Mouse (Mus musculus) ES-E14 (cell line): ENCODE results near the gene Dnaaf1. TPM values are rescaled to one million over a fixed set of nuclear protein-coding genes. Genes with fewer than 3 reads are reported as not detected.

Source experiments
- DNase-seq: peaks from one replicate; pipeline ENCODE4 v3.0.0-alpha.2; 2013; ENCODE audit warnings: low read depth, low spot score
- H3K27ac ChIP-seq: 2 replicates; pipeline ENCODE4 v1.5.1; 2012; ENCODE audit warnings: low read depth, mild to moderate bottlenecking, low read length, moderate library complexity, mixed read lengths; ENCODE audit not compliant: poor library complexity, insufficient read depth, severe bottlenecking
- H3K36me3 ChIP-seq: 2 replicates; pipeline ENCODE4 v1.6.1; 2012; ENCODE audit warnings: mild to moderate bottlenecking, low read length, moderate library complexity, mixed read lengths; ENCODE audit not compliant: control insufficient read depth, poor library complexity, insufficient read depth, severe bottlenecking
- H3K4me1 ChIP-seq, 2 experiments: fragments of 150-350 bp in 1 of 2; sonication (generic) in 1 of 2; 2 replicates each; pipeline ENCODE4 v1.6.1; 2012; ENCODE audit warnings: low read length in 2 of 2, mild to moderate bottlenecking in 1 of 2, mixed read lengths in 1 of 2; ENCODE audit not compliant: control insufficient read depth in 2 of 2, insufficient read depth in 2 of 2, poor library complexity in 1 of 2
- H3K4me3 ChIP-seq, 2 experiments: fragments of 150-350 bp in 1 of 2; sonication (generic) in 1 of 2; 2 replicates each; pipeline ENCODE4 v1.5.1; 2012; ENCODE audit warnings: low read length in 2 of 2, low read depth in 1 of 2, mild to moderate bottlenecking in 1 of 2, mixed read lengths in 1 of 2; ENCODE audit not compliant: insufficient read depth in 1 of 2, poor library complexity in 1 of 2, severe bottlenecking in 1 of 2
- H3K9ac ChIP-seq: 2 replicates; pipeline ENCODE4 v1.6.1; 2012; ENCODE audit warnings: low read depth, mild to moderate bottlenecking, low read length, mixed read lengths; ENCODE audit not compliant: poor library complexity, insufficient read depth, severe bottlenecking
- H3K9me3 ChIP-seq: fragments of 150-350 bp; sonication (generic); 2 replicates; pipeline ENCODE4 v1.6.1; 2012; ENCODE audit warnings: low read depth, mild to moderate bottlenecking, low read length; ENCODE audit not compliant: control insufficient read depth, insufficient read depth
- CHD2 ChIP-seq: IDR thresholded peaks from 2 replicates; pipeline ENCODE4 v1.6.1; 2014; ENCODE audit warnings: mild to moderate bottlenecking, low read depth, low read length, inconsistent platforms
- HCFC1 ChIP-seq: IDR thresholded peaks from 2 replicates; pipeline ENCODE4 v1.6.1; 2012; ENCODE audit warnings: low read length, inconsistent platforms, borderline replicate concordance; ENCODE audit not compliant: insufficient read depth
- MAFK ChIP-seq: IDR thresholded peaks from 2 replicates; pipeline ENCODE4 v1.6.1; 2014; ENCODE audit warnings: mild to moderate bottlenecking, low read depth, low read length, inconsistent platforms; ENCODE audit not compliant: insufficient read depth
- ZC3H11A ChIP-seq: IDR thresholded peaks from 2 replicates; pipeline ENCODE4 v1.6.1; 2012; ENCODE audit warnings: low read depth, mild to moderate bottlenecking, inconsistent platforms, low read length, borderline replicate concordance
- ZNF384 ChIP-seq: IDR thresholded peaks from 2 replicates; pipeline ENCODE4 v1.6.1; 2012; ENCODE audit warnings: low read depth, low read length, inconsistent platforms
- in situ Hi-C, 2 experiments: fragments of 600-800 bp; cut with MboI; formaldehyde crosslinking; loops; one replicate each; pipeline ENCODE4 v1.15.1; 2025; ENCODE audit warnings: low sequenced_read_pairs in 2 of 2, inconsistent platforms in 1 of 2; ENCODE audit not compliant: unreplicated experiment in 2 of 2
- total RNA-seq: library from RNA; depleted of rRNA; stranded (reverse); fragments of 300-350 nt; gene quantifications from 2 replicates; pipeline ENCODE4 v1.2.3, GENCODE M21; 2012

Dnaaf1 gene
- total RNA-seq, 1 experiment, result 1.0 TPM

DNA sequence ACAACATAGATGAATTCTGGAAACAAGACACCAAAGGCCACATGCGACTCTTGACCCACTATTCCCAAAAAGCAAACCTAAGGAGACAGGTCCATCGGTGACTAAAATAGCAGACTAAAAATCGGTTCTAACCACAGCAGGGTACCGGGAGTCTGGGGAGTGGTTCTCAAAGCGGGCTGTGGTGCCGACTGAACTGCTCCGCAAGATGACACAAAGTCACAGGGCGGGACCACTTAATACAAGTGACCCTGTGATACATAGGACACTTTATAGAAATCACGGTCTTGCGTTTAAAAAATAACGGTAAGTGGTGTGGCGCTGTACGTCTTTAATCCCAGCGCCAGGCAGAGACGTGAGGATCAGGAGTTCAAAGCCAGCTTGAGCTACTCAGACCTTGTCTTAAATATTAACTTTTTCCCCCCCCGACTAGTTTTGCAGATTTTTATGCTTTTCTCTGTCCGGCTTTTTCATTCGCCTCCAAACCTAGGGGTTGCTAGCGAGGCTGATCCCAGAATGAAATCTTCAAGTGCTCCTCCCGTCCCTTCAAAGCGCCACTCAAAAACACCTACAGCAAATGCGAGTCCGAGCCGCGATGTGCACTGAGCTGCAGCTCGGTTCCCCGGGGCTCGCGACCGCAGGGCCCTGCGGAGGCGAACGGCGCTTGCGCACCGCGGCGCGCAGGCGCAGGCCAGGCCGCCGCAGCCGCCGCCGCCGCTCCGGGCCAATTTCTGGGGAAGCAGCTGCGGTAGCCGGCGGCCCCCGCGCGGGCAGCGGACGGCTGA is 17.0 kb upstream of the Dnaaf1 start:
- Histone ChIP-seq H3K9ac (peak overlapping the region; percentile 99), H3K9me3 (no peaks in the 10 kb centered on the region), H3K36me3 (peaks cover 8% of the 10 kb centered on the region; the same call in 1 of the 2 replicates), H3K27ac (peak overlapping the region; percentile 80), H3K4me1 (peaks cover 0 to 9% of the 10 kb centered on the region in 2 experiments; a peak in 2 of 4 replicates), H3K4me3 (peak overlapping the region; percentile 87 to 95)
- no peak for DNase-seq
- TF ChIP-seq MAFK (no peak), ZNF384 (no peak), HCFC1 (no peak)
- in situ Hi-C loops, result no loop called here

DNA sequence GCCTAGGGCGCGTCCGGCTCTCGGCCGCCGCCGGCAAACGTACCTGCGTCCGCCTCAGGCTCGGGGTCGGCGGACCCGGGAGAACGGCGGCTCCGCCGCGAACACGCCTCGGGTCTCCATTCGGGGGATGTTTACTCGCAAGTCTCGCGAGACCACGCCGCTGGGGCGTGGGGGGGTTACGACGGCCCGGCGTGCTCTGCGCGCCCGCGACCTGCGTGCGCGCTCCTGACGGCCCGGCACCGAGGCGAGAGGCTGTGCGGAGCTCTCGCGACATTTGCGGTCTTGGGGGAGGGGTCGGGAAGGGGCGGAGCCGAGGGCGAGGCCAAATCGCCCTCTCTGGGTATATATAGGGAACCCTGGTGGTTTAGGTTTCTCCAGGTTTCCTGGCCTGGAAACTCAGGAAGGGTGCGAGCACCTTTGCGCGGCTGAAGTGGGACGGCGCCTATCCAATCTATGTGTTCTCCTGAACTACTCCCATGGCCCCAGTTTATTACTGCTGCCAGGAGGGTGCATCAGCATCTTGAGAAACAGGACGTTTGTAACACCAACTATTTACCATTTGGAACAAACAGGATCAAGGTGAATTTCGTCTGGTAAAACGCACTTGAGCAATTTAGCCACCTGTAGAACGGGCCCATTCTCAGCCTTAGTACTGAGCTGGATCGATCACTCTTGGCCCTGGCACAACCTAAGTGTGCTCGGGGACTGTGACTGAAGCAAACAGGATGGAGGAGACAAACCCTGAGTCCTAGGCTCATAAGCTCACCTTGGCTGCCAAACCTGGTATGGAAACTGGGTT is 16.2 kb upstream of the Dnaaf1 start, which contains the start of gene Mbtps1:
Gene Mbtps1 (minus strand): TSS at position 133 of the 799 bp plus-strand sequence.
- Histone ChIP-seq H3K9ac (peak within 1 kb of the TSS; percentile 99), H3K4me3 (peak within 1 kb of the TSS; percentile 87 to 95), H3K36me3 (peaks cover 10% of the 10 kb centered on the region; the same call in 1 of the 2 replicates), H3K9me3 (no peaks in the 10 kb centered on the region), H3K4me1 (peaks cover 0 to 8% of the 10 kb centered on the region in 2 experiments; a peak in 1 of 4 replicates), H3K27ac (peak within 1 kb of the TSS; percentile 80)
- TF ChIP-seq MAFK (no peak), CHD2 (peak; percentile 97), HCFC1 (no peak; the same call in 1 of the 2 replicates)
- peak; percentile 93 for DNase-seq
- in situ Hi-C loops, result no loop called here

DNA sequence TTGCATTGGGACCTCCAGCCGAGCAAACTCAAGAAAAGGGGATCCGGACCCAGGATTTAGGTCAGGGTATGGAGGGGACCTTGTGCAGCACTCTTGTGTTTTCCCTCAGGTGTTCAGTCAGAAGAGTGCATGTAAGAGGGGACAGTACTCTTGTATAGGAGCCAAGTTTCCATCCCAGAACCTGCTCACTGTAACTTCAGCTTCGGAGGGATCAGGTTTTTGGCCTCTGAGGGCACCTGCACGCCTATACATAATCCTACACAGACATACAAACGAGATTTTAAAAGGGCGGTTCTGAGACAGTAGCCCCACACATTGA is 15.7 kb upstream of the Dnaaf1 start:
- H3K27ac ChIP-seq, result no peak overlapping the region
- peaks cover 0 to 8% of the 10 kb centered on the region in 2 experiments; a peak in 1 of 4 replicates for H3K4me1 ChIP-seq
- TF ChIP-seq ZNF384, result no peak
- no peak for TF ChIP-seq HCFC1
- no peak for TF ChIP-seq CHD2
- no peak for TF ChIP-seq ZC3H11A
- no peak for TF ChIP-seq MAFK
- peak overlapping the region in 1 of 2 experiments; percentile 34; a peak in 1 of 4 replicates for H3K4me3 ChIP-seq
- peaks cover 15% of the 10 kb centered on the region; the same call in 1 of the 2 replicates for H3K36me3 ChIP-seq
- H3K9ac ChIP-seq, result peak overlapping the region; percentile 67
- H3K9me3 ChIP-seq, result no peaks in the 10 kb centered on the region
- in situ Hi-C loops, result no loop called here
- DNase-seq, result no peak

DNA sequence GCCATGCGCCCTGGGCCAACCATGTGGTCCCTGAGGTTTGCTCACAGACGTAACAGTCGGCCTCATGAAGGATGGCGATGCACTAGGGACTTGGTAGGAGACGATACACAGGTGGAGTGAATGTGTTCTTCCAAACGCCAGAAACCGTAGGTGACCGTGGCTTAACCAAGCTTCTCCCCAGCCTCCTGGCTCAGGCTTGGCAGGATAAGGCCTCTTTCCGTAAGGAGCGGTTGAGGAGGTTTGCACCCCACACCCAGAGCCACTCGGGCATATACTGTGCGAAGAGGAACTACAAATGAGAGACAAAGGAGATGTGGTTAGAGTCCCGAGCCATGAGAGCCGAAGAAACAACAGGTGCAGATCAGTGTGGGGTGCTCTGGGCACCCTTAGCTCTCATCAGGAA is 11.2 kb upstream of the Dnaaf1 start:
- H3K4me1 ChIP-seq, result peaks cover 3 to 12% of the 10 kb centered on the region in 2 experiments; a peak in 2 of 4 replicates
- peaks cover 22% of the 10 kb centered on the region; the same call in 1 of the 2 replicates for H3K36me3 ChIP-seq
- H3K27ac ChIP-seq, result no peak overlapping the region
- no peaks in the 10 kb centered on the region for H3K9me3 ChIP-seq
- in situ Hi-C loops, result no loop called here
- H3K4me3 ChIP-seq, result no peak overlapping the region
- DNase-seq, result no peak
- no peak overlapping the region for H3K9ac ChIP-seq
- no peak for TF ChIP-seq CHD2
- no peak for TF ChIP-seq MAFK
- no peak for TF ChIP-seq HCFC1
- TF ChIP-seq ZC3H11A, result no peak
- TF ChIP-seq ZNF384, result no peak
